Mouse (Mus musculus): ENCODE data around the gene Per2.

GRCm38 (mm10) chr1:91412286-91413029, 46.7 kb downstream of the Per2 start:
- TF ChIP-seq POLR2A (IDR thresholded peaks at IDR 0.05; ENCODE audit: low read depth, low read length) (no peak), CTCF (IDR thresholded peaks at IDR 0.05; ENCODE audit: extremely low read depth, insufficient read length, insufficient replicate concordance, low read depth, low read length) (no peak)

All from small intestine, adult 2 months (tissue).